Mouse (Mus musculus): ENCODE results near the gene Skap1. TPM values are rescaled to one million over a fixed set of nuclear protein-coding genes. Genes with fewer than 3 reads are reported as not detected.

The Skap1 gene
- polyA plus RNA-seq (2015; fragmentation: Nextera tagmentation; extraction: Ambion mirVana), result 10.7 and 13.6 TPM in 2 replicates

DNA sequence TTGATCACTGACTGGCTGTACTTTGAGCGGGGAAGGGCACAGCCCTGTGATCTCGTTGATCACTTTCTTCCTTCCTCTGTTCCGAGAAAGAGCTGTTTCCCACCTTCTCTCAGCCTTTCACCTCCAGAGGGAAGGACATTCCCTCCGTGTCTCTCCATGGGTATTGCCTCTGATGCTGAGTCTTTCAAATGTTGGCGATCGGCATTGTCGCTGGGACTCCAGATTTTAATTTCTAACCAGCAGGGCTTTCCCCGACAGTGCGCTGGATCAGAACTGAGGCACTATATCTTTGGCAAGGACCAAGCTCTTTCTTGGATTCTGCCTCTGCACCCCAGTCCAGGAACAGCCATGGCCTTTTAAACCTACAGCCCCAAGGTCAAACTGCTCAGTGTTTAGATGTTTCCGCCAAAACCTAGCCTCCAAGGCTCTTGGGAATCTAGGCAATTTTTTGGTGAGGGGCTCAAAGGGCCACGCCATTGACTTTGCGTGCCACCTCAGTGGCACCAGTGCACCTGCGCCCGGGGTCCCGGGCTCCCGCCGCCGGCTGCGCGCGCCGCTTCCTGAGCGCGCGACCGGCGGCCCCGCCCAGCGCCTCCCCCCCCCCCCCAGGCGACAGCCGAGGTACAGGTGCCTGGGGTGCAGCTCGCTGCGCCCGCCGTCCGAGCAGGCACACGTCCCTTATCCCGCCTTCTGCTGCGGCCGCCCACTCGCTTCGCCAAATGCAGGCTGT, at the start of gene Skap1:
TSS of gene Skap1 (plus strand) at position 608 of the 730 bp plus-strand sequence.

DNA sequence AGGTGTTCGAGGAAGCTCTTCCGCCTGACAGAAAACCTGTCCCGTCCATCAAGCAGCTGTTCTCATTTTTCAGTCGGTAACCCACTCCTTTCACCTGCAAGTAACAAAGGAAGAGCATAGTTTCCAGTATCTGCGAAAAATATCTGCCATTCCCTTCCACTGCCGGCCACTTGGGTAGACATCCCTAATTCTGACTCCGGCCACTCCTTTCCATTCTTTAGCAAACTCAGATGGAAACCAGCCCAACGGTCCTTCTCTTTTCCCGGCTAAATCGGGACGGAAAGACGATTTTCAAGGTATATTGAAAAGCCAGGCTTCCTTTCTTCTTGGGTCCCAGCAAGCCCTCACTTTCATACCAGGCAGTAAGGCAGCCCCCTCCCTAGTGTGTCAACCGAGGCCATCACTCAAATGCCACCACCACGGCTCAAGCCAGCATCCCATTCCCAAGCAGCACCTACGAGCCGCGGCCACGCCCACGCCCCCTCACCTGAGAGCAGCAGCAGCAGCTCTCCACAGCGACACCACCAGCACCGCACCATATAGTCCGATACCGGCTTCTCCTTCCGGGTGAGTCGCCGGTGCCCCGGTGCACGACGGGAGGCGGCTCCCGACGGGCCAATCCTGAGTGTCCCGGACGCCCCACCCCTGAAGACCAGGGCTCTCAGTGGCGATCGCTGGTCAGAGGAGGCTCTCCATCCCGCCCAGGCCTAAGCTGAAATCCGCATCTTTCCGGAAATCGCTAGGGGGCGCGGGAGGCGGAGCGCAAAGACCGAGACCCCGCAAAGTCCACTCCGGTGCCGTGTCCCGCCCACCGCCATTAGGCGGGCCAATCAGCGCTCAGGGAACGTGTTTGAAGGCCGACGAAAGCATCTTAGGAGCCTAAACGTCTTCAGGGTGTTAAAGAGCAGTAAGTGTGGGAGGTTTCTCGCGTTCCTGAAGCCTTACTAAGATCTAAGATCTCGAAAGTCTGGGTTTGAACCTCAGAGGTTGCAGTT, 312.9 kb downstream of the Skap1 start, which contains the start of gene Snx11:
TSS of gene Snx11 (minus strand) at position 592 of the 995 bp plus-strand sequence.

DNA sequence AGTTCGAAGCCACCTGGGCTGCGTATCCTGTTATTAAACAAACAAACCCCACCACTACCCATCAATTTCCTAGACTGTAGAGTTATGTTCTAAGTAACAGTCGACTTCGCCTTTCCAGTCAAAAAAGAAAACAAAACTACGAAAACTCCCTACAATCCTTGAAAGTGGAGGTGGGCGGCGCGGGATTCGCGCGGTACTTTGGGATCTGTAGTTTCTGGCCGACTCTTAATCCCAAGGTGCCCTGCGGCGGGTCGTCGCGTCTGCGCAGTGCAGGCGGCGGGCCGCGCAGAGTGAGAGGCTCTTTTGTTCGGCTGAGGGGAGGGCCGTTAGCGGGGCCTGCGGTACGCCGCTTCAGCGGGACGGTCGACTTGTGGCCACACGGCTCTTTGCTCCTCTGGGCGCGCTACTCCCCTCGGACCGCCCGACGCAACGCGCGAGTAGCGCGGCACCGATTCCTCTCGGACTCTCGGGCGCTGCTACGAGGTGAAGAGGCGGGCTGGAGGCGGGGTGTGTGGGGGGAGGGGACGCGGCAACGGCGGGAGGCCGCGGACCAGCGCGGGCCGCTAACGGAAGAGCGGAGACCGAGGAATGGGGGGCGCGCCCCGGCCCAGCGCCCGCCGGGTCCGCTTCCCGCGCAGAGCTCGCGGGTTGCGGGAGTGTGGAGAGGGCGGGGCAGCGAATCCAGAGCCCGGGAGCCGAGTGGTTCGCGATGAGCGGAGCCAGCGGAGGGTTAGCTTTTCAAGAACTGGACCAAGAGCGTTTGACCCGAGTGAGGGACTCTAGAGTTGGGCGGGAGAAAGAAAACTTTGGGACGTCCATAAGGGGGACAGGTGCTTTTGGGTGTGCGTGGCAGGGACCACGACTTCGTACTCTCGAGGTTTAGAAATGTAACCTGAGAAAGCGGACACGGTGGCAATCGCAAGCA, 324.7 kb downstream of the Skap1 start, which contains the start of gene Cbx1:
TSS of gene Cbx1 (plus strand) at position 257 of the 925 bp plus-strand sequence.

Other genes with a start within 250 kb of the Skap1 start
- gene Hoxb9, start 193.1 kb upstream of the Skap1 start, polyA plus RNA-seq (2015; fragmentation: Nextera tagmentation; extraction: Ambion mirVana), result 52.7 and 70.5 TPM in 2 replicates
- 55.8 and 64.7 TPM in 2 replicates for gene Hoxb8, start 182.7 kb upstream of the Skap1 start, polyA plus RNA-seq (2015; fragmentation: Nextera tagmentation; extraction: Ambion mirVana)
- 92.0 and 93.9 TPM in 2 replicates for gene Hoxb7, start 178.0 kb upstream of the Skap1 start, polyA plus RNA-seq (2015; fragmentation: Nextera tagmentation; extraction: Ambion mirVana)
- gene Hoxb6, start 172.1 kb upstream of the Skap1 start, polyA plus RNA-seq (2015; fragmentation: Nextera tagmentation; extraction: Ambion mirVana), result 103 and 114 TPM in 2 replicates
- gene Hoxb5, start 161.3 kb upstream of the Skap1 start, polyA plus RNA-seq (2015; fragmentation: Nextera tagmentation; extraction: Ambion mirVana), result 30.8 and 34.0 TPM in 2 replicates
- 3.1 and 3.5 TPM in 2 replicates for gene Hoxb4, start 146.3 kb upstream of the Skap1 start, polyA plus RNA-seq (2015; fragmentation: Nextera tagmentation; extraction: Ambion mirVana)
- 6.7 and 8.2 TPM in 2 replicates for gene Hoxb3, start 141.3 kb upstream of the Skap1 start, polyA plus RNA-seq (2015; fragmentation: Nextera tagmentation; extraction: Ambion mirVana)
- 30.9 and 35.1 TPM in 2 replicates for gene Hoxb2, start 114.1 kb upstream of the Skap1 start, polyA plus RNA-seq (2015; fragmentation: Nextera tagmentation; extraction: Ambion mirVana)
- 0.42 and 0.65 TPM in 2 replicates for gene Hoxb1, start 98.8 kb upstream of the Skap1 start, polyA plus RNA-seq (2015; fragmentation: Nextera tagmentation; extraction: Ambion mirVana)